Mouse (Mus musculus): Measurements from ENCODE around the gene Igf1r.
A peak's percentile ranks its signal among the peaks of the same experiment; 100 is the strongest.

Igf1r gene

DNA sequence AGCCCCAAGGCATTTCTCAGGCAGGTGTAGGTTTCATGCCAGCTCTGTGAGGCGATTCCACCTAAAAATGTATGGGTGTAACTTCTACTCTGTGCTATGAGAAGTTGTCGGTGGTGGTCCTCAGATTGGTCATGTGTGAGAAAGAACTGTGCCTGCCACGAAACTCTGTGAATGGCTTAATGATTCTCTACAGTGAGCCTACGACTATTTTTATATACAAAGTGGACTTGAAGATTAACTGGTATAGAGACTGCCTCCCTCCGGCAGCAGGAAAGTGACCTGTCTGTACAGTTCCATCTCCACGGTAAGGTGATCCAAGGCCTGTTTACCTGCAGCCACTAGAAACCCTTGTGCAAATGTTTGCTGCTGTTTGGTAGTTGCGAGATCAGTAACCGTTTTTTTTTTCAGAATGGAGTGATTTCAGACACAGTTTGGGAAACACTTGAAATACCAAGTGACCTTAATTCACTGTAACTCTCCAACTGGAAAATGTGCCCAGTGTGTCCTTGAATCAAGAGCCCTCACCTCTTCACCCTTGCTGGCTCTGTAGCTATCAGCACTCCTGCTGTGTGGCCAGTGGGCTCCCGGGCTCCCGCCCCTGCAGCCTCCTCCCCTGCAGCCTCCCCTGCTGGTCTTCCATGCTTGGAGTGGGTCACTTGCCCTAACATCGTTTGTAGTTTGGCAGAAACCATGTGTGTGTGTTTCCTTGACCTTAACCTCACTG, 127.7 kb downstream of the Igf1r start:
- DNase-seq (ENCODE audit: low spot score in 2 of 2): no peak

DNA sequence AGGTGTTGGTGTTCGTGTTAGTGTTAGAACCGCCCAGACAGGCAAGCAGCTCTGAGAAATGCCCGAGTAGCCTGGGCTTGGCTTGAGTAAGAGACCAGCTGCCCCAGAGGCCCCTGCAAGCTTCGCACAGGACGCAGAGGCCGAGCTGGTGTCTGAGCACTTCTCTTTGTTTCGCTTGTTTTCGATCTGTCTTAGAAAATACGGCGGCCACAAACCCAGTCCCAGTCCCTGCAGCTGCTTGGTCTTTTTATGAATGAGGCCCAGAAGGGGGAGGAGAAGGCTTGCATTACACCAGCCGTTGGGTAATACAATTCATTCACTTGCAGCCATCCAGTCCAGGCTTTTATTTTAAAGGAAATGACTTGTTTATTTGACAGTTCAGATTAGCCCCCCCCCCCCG, 132.7 kb downstream of the Igf1r start:
- peak; percentile 24 to 32 for DNase-seq (ENCODE audit: low spot score in 2 of 2)

DNA sequence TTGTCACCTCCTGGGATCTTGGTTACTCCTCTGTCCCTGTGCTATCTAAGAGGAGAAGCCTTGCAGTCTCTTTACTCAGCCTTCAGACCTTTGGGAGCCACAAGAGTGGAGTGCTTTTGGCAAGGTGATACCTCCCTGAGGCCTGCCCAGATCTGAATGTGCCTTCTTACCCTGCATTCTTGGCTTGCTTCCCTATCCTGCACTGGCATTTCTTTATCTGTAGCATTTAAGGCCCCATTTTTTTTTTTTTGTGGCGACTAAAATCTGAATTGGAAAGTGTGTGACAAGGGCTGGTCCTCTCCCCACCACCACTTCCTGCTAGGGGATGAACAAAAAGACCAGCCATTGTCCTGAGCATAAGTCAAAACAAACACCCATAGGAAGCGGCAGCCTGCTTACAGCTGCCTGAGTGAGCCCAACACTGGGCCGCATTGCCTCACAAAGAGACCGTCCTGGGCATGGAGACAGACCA, 133.3 kb downstream of the Igf1r start:
- no peak for DNase-seq (ENCODE audit: low spot score in 2 of 2)

DNA sequence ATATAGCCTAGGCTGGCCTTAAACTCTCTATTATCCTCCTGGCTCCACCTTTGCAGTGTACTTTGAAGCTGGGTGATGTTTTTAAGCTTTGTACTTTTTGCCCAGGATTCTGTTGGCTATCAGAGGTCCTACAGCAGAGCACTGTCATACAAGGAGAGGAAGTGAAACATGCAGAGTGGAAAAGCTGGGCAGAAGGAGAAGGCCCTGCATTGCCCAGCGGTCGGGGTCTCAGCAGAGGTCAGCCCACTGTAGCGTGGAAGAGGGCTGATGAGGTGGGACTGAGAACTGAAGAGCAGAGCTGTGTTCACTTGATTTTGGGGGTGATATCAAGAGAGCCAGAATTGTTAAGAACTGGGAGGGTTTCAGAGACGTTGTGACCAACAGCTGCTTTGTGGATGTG, 134.9 kb downstream of the Igf1r start:
- no peak for DNase-seq (ENCODE audit: low spot score in 2 of 2)

DNA sequence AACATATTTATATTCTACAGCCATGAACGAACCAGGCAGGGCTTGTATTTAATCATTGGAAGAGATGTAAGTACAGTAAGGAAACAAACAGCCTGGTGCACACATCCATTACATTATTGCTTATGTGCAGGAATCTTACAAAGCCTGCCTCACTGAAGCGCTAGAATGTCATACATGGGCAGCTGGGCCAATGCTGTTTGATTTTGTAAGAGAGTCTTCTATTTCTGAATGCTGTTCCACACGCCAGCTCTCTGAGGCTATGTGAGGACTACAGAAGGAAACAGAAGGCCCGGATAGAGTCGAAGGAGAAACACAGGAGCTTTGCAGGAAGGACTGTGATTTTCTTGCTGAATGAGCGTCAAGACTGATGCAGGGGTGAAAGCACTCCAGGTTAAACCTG, 136.2 kb downstream of the Igf1r start:
- no peak for DNase-seq (ENCODE audit: low spot score in 2 of 2)

DNA sequence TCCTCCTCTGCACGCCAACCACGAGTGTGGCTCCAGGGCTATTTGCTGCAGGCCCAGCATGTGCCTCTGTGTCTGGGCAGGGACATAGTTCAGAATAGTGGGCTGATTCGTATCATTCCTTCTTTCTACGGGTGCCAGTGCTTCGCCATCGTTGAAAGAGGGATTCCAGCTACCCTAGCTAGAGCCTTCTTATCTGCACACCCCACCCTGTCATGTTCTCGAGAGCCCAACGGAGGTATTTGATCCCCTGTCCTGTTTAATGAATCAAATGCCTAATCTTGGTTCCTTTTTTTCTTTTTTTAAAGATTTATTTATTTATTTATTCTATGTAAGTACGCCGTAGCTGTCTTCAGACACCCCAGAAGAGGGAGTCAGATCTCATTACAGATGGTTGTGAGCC, 137.1 kb downstream of the Igf1r start:
- DNase-seq (ENCODE audit: low spot score in 2 of 2): no peak

DNA sequence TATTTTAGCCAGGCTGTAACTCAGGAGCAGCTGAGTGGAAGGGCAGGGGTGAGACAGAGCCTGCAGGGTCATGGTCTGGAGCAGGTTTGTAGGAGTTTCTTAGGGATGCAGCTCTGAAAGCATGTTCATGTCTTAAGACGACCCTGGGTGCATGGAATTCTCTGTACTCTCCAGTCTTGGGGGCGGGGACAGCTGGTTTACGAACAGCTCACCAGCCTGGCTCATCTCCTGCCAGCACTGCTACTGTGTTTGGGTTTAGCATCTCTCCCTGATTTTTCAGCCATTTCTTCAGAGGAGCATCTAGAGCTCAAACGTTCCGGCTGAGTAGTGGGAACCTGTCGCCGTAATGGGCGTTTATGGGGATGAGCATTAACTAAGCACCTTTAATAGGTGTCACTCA, 137.9 kb downstream of the Igf1r start:
- no peak for DNase-seq (ENCODE audit: low spot score in 2 of 2)

DNA sequence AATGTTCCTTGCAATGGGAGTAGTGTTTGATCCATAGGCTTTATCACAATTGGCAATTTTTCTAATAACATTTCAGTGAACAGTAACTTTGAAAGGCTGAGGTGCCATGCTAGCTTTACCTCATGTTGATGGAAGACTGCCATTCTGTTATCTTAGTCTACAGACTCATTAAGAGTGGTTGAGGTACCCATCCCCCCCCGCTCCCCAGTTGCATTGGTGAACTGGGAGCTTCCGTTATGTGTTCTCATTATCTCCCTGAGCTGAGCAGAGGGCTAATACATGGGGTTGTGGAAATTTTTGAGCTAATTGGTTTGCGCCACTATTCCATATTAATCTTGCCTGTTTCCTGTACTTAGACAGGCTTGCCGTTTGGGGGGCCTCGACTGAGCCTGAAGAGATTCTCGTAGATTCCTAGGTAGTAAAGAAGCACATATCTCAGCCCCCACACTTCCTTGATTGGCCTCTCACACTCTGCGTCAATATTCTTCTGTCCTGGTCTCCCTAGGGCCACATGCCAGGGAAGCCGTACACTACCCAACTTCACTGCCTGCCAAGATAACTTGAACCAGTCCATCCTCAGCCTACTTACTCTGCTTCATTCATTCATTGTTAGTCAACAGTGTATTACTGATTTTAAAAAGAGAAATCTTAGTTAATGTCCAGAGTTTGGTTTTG, 139.8 kb downstream of the Igf1r start:
- no peak for DNase-seq (ENCODE audit: low spot score in 2 of 2)

DNA sequence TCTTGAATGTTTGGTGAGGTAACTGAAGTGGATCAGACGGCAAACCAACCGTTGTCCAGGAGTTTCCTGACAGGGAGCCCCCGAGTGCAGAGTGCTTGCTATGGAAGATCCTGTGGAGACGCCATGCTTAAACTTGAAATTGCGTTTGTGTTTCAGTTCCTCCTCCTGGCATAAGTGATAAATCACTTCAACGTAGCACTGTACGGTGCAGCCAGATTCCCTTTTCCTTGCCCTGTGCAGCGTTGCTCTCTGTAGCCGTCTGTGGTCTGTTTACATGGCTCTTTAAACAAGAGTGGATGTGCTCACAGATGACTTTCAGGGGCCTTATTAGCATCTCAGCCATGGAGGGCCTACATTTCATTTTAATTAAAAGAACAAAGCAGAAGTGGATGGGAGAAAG, 141.2 kb downstream of the Igf1r start:
- DNase-seq (ENCODE audit: low spot score in 2 of 2): no peak

DNA sequence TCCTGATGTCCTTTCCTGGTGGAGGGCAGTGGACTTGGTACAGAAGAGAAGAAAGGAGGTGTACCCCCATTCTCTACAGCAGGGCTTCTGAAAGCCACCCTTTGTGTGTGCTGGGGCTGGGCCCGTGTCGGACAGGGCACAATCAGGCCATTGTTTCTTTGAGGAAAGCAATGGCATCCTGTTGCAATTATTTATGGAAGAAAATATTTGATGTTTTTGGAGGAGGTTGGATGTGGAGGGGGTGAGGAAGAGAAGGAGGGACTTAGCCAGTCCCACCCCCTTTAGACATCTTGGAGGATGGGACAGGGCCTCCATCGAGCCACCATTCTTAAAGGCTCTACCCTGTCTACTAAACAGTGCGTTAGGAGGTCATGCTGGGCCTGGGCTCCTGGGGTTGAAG, 142.9 kb downstream of the Igf1r start:
- no peak for DNase-seq (ENCODE audit: low spot score in 2 of 2)

DNA sequence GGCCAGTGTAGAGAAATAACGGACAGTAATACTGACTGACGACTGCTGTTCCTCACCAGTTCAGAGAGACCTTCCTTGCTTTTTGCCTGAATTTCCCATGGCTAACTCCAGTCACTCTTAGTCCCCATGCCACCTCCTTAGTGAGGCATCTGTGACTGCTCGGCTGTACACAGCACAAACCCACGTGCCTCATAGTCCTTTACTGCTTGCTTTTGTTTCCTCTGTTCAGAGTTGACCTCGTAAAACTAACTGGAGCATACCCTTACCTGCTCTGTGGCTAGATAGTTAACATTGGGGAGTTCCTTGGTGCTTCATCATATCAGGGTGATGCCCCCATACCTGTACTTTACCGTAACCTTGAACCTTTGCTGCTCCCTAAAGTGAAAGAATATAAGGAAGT, 143.8 kb downstream of the Igf1r start:
- DNase-seq (ENCODE audit: low spot score in 2 of 2): no peak

DNA sequence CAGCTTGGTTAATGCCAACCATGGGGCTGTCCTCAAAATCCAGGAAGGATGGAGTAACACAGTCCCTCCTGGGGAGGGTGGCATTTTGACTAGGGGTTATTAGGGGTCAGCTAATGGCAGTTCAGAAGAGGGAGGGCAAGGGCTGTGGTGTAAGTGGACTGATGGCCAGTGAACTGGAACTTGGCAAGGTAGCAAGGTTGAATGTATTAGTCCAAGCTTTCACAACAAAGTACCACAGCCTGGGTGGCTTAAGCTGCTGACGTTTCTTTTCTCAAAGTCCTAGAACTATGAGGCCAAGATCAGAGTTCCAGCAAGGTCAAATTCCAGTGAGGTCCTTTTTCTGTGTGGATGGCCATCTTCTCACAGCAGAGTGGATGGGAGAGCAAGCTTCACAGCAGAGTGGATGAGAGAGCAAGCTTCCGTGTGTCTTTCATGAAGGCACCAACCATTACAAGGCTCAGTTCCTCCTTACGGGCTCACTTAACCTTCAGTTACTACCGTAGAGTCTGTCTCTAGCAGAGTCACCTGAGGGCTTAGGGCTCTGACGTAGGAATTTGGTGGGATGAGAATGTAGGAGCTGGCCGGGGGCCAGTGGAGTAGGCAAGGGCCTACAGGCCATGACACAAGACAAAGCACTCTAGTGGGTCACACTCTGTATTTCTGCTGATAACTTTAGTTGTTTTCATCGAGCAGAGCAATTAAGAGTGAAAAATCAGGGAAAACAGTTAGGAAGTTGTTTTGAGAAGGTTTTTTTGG, 144.6 kb downstream of the Igf1r start:
- no peak for DNase-seq (ENCODE audit: low spot score in 2 of 2)

DNA sequence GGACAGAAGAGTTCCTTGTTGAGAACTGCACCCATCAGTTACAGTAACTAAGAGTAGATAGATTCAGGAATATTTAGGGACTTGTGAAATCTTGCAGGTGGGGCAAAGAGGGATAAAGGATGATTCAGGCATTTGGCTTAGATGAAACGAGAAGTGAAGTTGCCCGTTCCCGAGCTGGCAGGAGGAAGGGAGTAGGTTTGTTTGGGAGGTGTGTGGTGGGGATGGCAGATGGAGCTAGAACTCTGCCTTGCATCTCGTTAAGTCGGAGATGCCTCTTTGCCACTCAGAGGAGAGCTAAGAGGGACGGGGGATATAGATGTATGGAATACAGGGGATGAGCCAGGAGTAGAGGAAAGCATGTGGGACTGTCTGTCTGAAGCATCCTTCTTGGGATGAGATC, 145.5 kb downstream of the Igf1r start:
- DNase-seq (ENCODE audit: low spot score in 2 of 2): no peak

DNA sequence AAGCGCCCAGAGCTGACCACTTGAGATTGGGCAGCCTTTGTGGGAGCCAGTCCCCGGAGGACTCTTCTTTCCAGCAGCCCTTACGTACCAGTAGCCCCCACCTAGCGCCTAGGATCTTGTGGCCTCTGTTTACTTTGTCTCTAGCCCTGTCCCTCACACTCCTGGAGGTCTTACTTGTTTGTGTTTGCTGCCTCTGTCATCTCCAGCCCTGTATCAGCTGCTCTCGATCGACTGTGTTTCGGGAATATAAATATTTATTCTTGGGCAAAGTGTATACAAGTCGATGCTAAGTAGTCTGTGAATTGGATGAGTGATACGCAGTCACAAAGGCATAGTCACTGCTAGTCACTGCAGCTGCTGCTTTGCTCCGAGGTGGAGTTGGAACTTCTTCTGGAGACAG, 147.8 kb downstream of the Igf1r start:
- no peak for DNase-seq (ENCODE audit: low spot score in 2 of 2)

DNA sequence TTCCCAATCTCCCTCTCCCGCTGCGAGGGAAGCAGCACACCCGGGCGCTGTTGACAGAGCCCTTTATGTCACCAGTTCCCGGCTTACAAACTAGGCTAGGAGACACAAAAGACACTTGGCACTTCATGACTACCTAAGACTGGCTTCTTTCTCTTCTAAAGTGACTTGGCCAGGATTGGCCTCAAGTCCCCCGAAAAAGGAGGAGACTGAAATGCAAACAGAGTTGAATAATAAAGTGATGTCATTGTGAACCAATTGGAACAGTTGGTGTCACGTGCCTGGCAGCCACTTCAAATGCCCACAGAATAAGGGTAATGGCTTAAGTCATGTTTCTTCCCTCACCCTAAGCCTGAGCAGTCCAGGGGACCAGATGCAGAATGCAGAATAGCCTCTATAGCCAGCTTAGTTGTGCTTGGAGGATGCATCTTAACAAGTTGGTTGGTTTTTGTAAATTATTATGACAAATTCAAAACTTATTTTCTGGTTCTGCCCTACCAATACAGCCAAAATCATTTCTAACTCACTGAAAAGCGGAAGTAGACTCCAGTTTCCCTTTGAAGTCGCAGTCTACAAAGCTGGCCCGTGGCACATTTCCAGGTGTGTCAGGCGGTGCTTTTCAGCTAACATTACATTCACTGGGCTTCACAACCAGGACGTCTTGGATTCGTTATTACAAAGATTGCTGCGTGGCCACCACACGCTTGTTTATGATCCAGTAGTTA, 150.0 kb downstream of the Igf1r start:
- peak in 1 of 2 experiments; percentile 38 for DNase-seq (ENCODE audit: low spot score in 2 of 2)

DNA sequence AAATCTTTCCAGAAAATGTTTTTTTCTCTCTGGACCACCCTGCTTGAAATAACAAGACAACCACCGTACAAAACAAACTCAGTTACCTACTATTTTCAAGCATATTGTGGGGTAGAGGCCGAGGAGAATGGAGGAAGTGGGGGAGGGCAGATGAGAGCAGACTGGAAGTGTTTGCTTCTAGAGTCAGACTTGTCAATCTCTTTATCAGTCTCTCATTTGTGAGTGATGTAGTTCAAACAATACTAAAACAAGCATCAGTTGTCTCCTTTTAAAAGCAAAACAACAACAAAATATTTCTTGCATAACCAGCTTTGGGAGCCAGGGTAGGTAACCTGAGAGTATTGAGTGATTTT, 150.5 kb downstream of the Igf1r start:
- no peak for DNase-seq (ENCODE audit: low spot score in 2 of 2)

DNA sequence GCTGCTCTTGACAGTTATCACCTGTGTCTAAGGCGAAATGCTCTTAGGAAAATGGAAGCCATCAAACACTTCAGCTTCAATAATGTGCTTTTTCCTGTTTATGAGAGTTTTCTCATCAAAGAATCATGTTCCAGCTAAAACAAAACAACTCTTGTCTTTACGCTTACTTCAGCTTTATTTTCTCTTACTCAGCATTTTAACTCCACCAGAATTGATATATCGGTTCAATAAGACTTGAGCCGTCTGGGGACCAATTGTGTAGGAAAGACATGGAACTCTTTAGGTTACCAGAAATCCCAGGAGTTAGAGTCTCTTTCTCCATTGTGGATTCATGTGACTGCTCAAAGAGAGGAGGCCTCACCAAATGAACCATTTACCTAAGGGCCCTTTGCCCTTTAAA, 158.9 kb downstream of the Igf1r start:
- DNase-seq (ENCODE audit: low spot score in 2 of 2): no peak

DNA sequence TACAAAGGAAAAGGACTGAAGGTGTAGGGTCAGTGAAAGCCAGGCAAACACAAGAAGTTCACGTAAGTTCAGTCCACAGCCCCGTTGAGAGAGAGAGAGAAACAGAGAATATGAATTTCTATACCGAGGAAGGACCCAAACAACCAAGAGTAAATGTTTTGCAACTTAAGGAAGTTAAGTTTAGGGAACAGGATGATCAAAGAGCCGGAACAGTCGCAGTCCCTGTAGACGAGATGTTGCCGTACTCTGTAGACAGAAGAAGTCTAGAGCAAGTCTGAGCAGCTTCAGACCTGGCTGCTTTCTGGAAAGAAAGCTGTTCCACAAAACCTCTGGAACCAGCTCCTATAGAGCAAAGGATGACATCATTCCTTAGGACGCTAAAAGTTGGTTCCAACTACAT, 160.0 kb downstream of the Igf1r start:
- DNase-seq (ENCODE audit: low spot score in 2 of 2): no peak

DNA sequence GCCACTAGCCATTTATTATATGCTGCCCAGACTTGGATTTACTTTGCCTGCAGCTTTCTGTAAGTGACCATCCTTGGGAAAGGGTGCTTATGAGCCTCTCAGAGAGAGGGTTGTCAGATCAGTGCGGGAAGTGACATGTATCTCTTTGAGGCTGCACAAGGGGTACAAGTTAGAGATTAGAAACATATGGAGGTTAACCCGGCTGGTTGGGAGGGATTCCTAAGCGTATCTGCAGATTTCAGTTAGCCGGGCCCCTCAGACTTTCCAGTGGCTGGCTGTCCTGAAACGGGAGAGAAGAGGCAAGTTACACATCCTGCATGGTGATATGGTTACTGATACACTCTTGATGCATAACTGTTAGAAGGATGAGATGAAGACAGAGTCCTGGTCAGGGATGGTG, 161.7 kb downstream of the Igf1r start:
- no peak for DNase-seq (ENCODE audit: low spot score in 2 of 2)

DNA sequence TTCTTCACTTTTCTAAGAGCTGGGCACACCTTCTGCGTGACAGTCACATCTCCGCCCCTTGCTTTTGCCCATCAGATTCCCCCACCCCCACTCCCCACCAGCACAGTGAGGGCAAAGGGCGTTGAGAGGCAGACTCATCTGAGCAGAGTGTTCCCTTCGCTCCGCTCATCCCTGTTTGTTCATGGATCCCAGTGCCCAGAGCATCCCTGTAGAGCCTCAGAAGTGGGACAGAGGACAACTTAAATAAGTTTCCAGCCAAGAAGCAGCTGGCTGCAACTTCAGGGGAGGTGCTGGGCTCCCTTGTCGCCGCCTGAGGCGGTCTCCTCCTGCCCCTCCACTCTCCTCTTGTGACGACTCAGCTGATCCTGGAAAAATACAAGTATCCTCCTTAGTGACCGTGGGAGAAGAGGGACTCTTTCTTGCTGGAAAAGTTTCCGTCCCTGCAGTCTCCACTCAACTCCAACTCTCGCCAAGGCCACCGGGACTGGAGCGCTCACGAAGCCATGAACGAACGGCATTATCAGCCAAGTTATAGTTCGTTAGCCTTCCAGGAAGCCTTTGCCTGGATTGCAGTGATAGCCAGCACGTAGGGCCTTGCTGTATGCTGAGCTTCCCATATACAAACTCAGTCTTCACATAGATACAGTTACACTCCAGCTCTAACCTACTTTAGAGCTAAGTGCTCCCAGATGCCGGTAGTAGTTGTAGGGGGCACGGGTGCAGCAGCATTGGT, 162.5 kb downstream of the Igf1r start:
- DNase-seq (ENCODE audit: low spot score in 2 of 2): no peak

DNA sequence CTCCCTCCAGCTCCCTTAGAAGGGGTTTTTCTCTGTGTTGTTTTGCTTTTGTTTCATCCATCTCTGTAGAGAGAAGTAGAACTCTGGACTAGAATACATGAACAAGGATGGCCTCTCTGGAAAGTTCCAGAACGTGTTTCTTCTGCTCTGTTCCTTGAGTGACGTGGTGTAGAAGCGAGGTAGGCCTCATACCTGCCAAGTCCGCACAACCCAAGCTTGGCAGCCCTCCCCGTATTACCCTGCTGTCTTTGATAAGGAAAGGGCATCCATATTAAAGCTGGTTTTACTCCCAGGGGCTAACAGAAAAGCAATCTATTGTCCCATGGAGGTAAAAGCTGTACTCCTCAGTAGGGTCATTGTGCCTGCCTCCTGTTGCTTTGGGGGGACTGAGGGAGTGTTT, 164.9 kb downstream of the Igf1r start:
- DNase-seq (ENCODE audit: low spot score in 2 of 2): no peak

DNA sequence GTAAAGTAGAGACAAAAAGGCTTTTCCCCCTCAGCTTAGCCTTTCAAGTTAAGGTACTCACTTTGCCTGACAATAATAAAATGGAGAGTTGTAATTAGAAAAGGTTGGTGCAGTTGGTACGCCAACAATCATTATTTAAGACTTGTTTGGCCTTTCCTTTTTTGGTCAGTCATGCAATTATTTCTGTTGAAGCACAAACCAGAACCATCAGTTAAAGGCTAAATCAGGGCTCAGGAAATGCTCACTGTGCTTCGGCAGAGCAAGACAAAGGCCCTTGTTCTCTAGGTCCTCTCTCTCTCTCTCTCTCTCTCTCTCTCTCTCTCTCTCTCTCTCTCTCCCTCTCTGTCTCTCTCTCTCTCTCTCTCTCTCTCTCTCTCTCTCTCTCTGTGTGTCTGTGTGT, 165.4 kb downstream of the Igf1r start:
- no peak for DNase-seq (ENCODE audit: low spot score in 2 of 2)

Measured in natural killer cell, adult 2 months (primary cell).